Comparison of ENCODE assay signal across 8 mouse cellular contexts in the genomic region with DNA sequence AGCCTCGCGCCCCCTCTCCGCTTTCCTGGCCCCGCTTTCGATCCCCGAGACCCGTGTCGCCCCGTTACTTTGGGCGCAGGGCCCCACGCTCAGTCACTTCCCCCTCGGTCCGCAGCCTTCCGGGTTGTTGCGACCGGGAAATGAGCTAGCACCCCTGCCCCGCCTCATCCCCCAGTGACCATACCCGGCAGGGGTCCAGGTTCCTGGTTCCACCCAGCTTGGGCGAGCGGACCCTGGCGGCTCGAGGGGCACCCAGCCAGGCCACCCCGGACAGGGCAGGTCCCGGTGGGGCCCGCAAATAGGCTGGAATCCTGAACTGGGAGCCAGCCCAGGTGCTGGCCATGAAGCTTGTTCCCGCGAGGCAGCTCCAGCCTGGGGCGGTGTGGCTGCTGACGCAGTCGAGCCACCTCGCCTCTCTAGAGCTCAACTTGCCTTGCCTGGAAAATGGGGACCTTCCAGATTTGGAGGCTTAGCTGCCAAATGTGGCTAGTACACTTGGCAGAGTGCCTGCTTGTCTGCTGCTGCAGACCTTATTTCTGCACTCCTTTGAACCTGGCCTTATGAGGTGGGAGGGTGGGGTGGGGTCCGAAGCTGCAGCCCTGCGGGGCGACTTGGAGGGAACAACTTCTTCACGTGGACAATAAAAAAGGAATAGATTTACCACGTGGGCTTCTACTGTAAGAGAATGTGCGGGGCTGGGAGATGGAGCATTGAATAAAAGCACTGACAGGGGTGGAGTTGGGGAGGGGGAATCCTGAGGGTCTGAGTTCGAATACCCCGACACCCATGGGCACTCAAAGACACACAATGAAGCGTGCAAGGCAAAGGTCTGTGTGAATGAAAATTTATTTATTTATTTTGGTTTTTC. TPM values are rescaled to one million over a fixed set of nuclear protein-coding genes. Genes with fewer than 3 reads are reported as not detected.
DNase-seq lines count a peak whose midpoint lies in the region; ATAC-seq and TF ChIP-seq lines count a peak whose summit lies in the region.

No protein-coding gene starts in this region.

- TF ChIP-seq CTCF in cortical plate, adult 2 months (IDR thresholded peaks at IDR 0.05; ENCODE audit: extremely low read depth, insufficient read depth, low read length): no peak
- no peak for TF ChIP-seq CTCF in kidney, adult 2 months (conservative IDR thresholded peaks at IDR 0.05; ENCODE audit: insufficient read depth, insufficient read length, low read depth, low read length)
- no peak for TF ChIP-seq CTCF in olfactory bulb, adult 2 months (IDR thresholded peaks at IDR 0.05; ENCODE audit: insufficient read depth, low read depth, low read length)

- no peak for TF ChIP-seq POLR2A in cortical plate, adult 2 months (IDR thresholded peaks at IDR 0.05; ENCODE audit: extremely low read depth, insufficient read depth, low read length)
- TF ChIP-seq POLR2A in kidney, adult 2 months (IDR thresholded peaks at IDR 0.05; ENCODE audit: low read depth, low read length): no peak
- TF ChIP-seq POLR2A in olfactory bulb, adult 2 months (IDR thresholded peaks at IDR 0.05; ENCODE audit: insufficient read depth, low read depth, low read length): no peak

- ATAC-seq in lung, embryonic 16.5 days (ENCODE audit: low read depth): peak; percentile 45

- H3K4me1 ChIP-seq in cortical plate, adult 2 months (ENCODE audit: control insufficient read depth, insufficient read depth, low read length): no peaks in the 10 kb centered on the region
- peaks cover 3% of the 10 kb centered on the region; the same call in 1 of the 2 replicates for H3K4me1 ChIP-seq in kidney, adult 2 months (ENCODE audit: control insufficient read depth, insufficient read depth, low read length)
- H3K4me1 ChIP-seq in lung, embryonic 16.5 days (replicated peaks; ENCODE audit: control insufficient read depth, insufficient read depth, low read length): peaks cover 21% of the 10 kb centered on the region
- peaks cover 14% of the 10 kb centered on the region; the same call in 1 of the 2 replicates for H3K4me1 ChIP-seq in olfactory bulb, adult 2 months (ENCODE audit: control insufficient read depth, insufficient read depth, low read length)

- H3K9ac ChIP-seq in lung, embryonic 16.5 days (ENCODE audit: low read length): peak overlapping the region; percentile 79

- H3K27me3 ChIP-seq in kidney, adult 2 months (replicated peaks; ENCODE audit: control insufficient read depth, insufficient read depth, low read length): no peaks in the 10 kb centered on the region
- H3K27me3 ChIP-seq in lung, embryonic 16.5 days (ENCODE audit: control insufficient read depth, insufficient read depth, low read depth, low read length): no peaks in the 10 kb centered on the region

- WGBS in kidney, adult 2 months: 11% methylated on average over 40 of the region's 40 CpGs
- WGBS in lung, embryonic 16.5 days: 14% methylated on average over 29 of the region's 40 CpGs
- WGBS in olfactory bulb, adult 2 months: 15% methylated on average over 40 of the region's 40 CpGs

- H3K27ac ChIP-seq in cortical plate, adult 2 months (ENCODE audit: insufficient read depth, low read length): peak overlapping the region; percentile 67
- peak overlapping the region; percentile 86 for H3K27ac ChIP-seq in kidney, adult 2 months (ENCODE audit: insufficient read depth, low read depth, low read length)
- peak overlapping the region; percentile 21 for H3K27ac ChIP-seq in lung, embryonic 16.5 days (ENCODE audit: low read length)
- H3K27ac ChIP-seq in olfactory bulb, adult 2 months (ENCODE audit: insufficient read depth, low read depth, low read length): no peak overlapping the region

- H3K36me3 ChIP-seq in kidney, adult 2 months (ENCODE audit: control insufficient read depth, insufficient read depth, low read length): no peaks in the 10 kb centered on the region
- peaks cover 11% of the 10 kb centered on the region for H3K36me3 ChIP-seq in lung, embryonic 16.5 days (ENCODE audit: control insufficient read depth, insufficient read depth, low read length)

- peak overlapping the region; percentile 61 for H3K4me3 ChIP-seq in cortical plate, adult 2 months (ENCODE audit: insufficient read depth, low read length)
- H3K4me3 ChIP-seq in kidney, adult 2 months (ENCODE audit: insufficient read depth, low read depth, low read length): peak overlapping the region; percentile 82
- peak overlapping the region; percentile 70 for H3K4me3 ChIP-seq in lung, embryonic 16.5 days (ENCODE audit: low read length)
- H3K4me3 ChIP-seq in olfactory bulb, adult 2 months (ENCODE audit: insufficient read depth, low read depth, low read length): peak overlapping the region; percentile 51

- H3K4me2 ChIP-seq in lung, embryonic 16.5 days (ENCODE audit: low read depth, low read length): peak overlapping the region; percentile 65

- DNase-seq in right cerebral cortex, adult 18-20 months: peak; percentile 34
- DNase-seq in right cerebral cortex, postnatal 36 days (ENCODE audit: low spot score in 2 of 2): no peak
- peak; percentile 83 to 87 for DNase-seq in heart, adult 9 months (ENCODE audit: low spot score in 2 of 2)
- DNase-seq in kidney, adult 2 months: peak; percentile 69
- peak; percentile 76 for DNase-seq in urinary bladder, postnatal 14 days (ENCODE audit: low spot score)

- H3K9me3 ChIP-seq in lung, embryonic 16.5 days (ENCODE audit: control insufficient read depth, low read length): no peaks in the 10 kb centered on the region

RNA-seq across cellular contexts. Expression of gene Arpc1b, which starts 0.8 kb away (rescaled TPM):
- 74.5 and 84.6 TPM in 2 replicates for polyA plus RNA-seq in cortical plate, adult 2 months (2012; rRNA removed)
- 184 and 193 TPM in 2 replicates for polyA plus RNA-seq in kidney, adult 2 months (2012; rRNA removed)
- 379 and 391 TPM in 2 replicates for polyA plus RNA-seq in lung, embryonic 16.5 days (2015; fragmentation: Nextera tagmentation; extraction: Ambion mirVana)
- not detected in 2 replicates for polyA plus RNA-seq in olfactory bulb, adult 2 months (2012; ENCODE audit: insufficient read depth, insufficient read length, low replicate concordance, missing spikeins)

RNA-seq across cellular contexts. Expression of gene Pdap1, which starts 25.2 kb away (rescaled TPM):
- 74.2 and 92.2 TPM in 2 replicates for polyA plus RNA-seq in cortical plate, adult 2 months (2012; rRNA removed)
- polyA plus RNA-seq in kidney, adult 2 months (2012; rRNA removed): 20.1 and 25.6 TPM in 2 replicates
- polyA plus RNA-seq in lung, embryonic 16.5 days (2015; fragmentation: Nextera tagmentation; extraction: Ambion mirVana): 78.0 and 94.0 TPM in 2 replicates
- polyA plus RNA-seq in olfactory bulb, adult 2 months (2012; ENCODE audit: insufficient read depth, insufficient read length, low replicate concordance, missing spikeins): not detected in 2 replicates

RNA-seq across cellular contexts. Expression of gene Bud31, which starts 25.3 kb away (rescaled TPM):
- 104 and 105 TPM in 2 replicates for polyA plus RNA-seq in cortical plate, adult 2 months (2012; rRNA removed)
- 71.5 and 84.1 TPM in 2 replicates for polyA plus RNA-seq in kidney, adult 2 months (2012; rRNA removed)
- 178 and 181 TPM in 2 replicates for polyA plus RNA-seq in lung, embryonic 16.5 days (2015; fragmentation: Nextera tagmentation; extraction: Ambion mirVana)
- polyA plus RNA-seq in olfactory bulb, adult 2 months (2012; ENCODE audit: insufficient read depth, insufficient read length, low replicate concordance, missing spikeins): not detected in 2 replicates

RNA-seq across cellular contexts. Expression of gene Kpna7, which starts 31.0 kb away (rescaled TPM):
- not detected in 2 replicates for polyA plus RNA-seq in cortical plate, adult 2 months (2012; rRNA removed)
- polyA plus RNA-seq in kidney, adult 2 months (2012; rRNA removed): not detected in 2 replicates
- polyA plus RNA-seq in lung, embryonic 16.5 days (2015; fragmentation: Nextera tagmentation; extraction: Ambion mirVana): not detected in 2 replicates
- not detected in 2 replicates for polyA plus RNA-seq in olfactory bulb, adult 2 months (2012; ENCODE audit: insufficient read depth, insufficient read length, low replicate concordance, missing spikeins)

RNA-seq across cellular contexts. Expression of gene Arpc1a, which starts 31.2 kb away (rescaled TPM):
- 253 and 254 TPM in 2 replicates for polyA plus RNA-seq in cortical plate, adult 2 months (2012; rRNA removed)
- 123 and 141 TPM in 2 replicates for polyA plus RNA-seq in kidney, adult 2 months (2012; rRNA removed)
- polyA plus RNA-seq in lung, embryonic 16.5 days (2015; fragmentation: Nextera tagmentation; extraction: Ambion mirVana): 146 and 150 TPM in 2 replicates
- not detected in 2 replicates for polyA plus RNA-seq in olfactory bulb, adult 2 months (2012; ENCODE audit: insufficient read depth, insufficient read length, low replicate concordance, missing spikeins)

Comparison
In these comparisons a context has a peak if more than half of its experiments do, and no peak if none do; other contexts are left out.
1. DNase-seq: peak in right cerebral cortex, adult 18-20 months (single experiment), heart, adult 9 months (2 of 2), kidney, adult 2 months (single experiment) and urinary bladder, postnatal 14 days (single experiment); none in right cerebral cortex, postnatal 36 days (0 of 2).
2. Peak in every context shown above with its lines, with median percentiles within 50 percentile points of each other: H3K4me3 ChIP-seq.